Mouse (Mus musculus) erythroblast, embryonic 14.5 days (primary cell): ENCODE measurements around the gene Lama4.

Experiments used
- GATA1 ChIP-seq: IDR thresholded peaks from 2 replicates; pipeline ENCODE4 v1.6.1; 2012; ENCODE audit warnings: low read length, inconsistent platforms, mixed read lengths
- TAL1 ChIP-seq: IDR thresholded peaks from 3 replicates; pipeline ENCODE4 v1.6.1; 2012; ENCODE audit warnings: low read length, inconsistent platforms, mixed read lengths

DNA sequence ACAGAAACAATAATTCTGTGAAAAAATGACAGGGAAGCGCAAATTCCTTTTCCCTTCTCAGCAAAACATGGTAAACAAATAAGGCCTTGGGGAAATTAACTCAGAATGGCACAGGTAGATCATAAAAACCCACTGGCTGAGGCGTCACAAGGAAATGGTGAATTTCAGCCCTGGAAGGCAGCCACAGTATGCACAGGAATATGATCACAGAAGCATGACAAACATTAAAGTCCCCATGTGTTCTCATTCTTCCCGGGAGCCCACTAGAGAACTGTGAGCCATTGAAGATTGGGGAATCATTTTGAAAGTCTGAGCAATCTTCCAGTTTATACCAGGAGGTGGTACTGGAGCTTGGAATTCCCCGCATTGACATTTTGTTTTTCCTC lies 144.2 kb downstream of the Lama4 start:
- TF ChIP-seq GATA1 (no peak), TAL1 (no peak)
